Mouse (Mus musculus): Measurements from ENCODE around the gene Itsn1. TPM values are rescaled to one million over a fixed set of nuclear protein-coding genes. Genes with fewer than 3 reads are reported as not detected.

The Itsn1 gene
- polyA plus RNA-seq, 1 experiment: 57.0 TPM

GRCm38 (mm10) chr16:91829121-91829520 lies 100.0 kb downstream of the Itsn1 start:
- H3K4me3 ChIP-seq (ENCODE audit: insufficient read depth, low read depth, low read length): no peak overlapping the region
- peaks cover 19% of the 10 kb centered on the region for H3K4me1 ChIP-seq (ENCODE audit: control insufficient read depth, insufficient read depth, insufficient read length, low read length)
- H3K27ac ChIP-seq (replicated peaks; ENCODE audit: low read depth, low read length): peak overlapping the region; percentile 70

DNA sequence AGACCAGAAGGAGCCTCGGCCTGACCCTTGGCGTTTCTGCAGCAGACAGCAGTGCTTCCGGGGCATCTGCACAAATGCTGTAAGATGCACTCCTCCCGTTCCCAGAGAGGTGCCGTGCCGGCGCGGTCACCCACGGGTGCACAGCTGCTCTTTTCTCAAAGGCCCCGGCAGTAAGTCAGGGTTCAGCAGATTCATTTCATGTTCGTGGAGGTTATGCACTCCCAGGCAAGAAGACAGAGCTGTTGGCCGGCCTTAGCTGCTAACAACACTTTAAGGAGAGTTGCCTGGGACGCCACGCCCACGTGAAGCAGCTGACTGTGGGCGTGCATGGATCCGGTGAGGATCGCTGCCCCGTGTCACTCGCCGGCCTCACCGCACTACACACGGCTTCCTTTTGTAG lies 101.2 kb downstream of the Itsn1 start:
- Histone ChIP-seq H3K4me3 (ENCODE audit: insufficient read depth, low read depth, low read length) (no peak overlapping the region), H3K4me1 (ENCODE audit: control insufficient read depth, insufficient read depth, insufficient read length, low read length) (peaks cover 23% of the 10 kb centered on the region), H3K27ac (replicated peaks; ENCODE audit: low read depth, low read length) (peak overlapping the region; percentile 70; the same call in 1 of the 2 replicates)

DNA sequence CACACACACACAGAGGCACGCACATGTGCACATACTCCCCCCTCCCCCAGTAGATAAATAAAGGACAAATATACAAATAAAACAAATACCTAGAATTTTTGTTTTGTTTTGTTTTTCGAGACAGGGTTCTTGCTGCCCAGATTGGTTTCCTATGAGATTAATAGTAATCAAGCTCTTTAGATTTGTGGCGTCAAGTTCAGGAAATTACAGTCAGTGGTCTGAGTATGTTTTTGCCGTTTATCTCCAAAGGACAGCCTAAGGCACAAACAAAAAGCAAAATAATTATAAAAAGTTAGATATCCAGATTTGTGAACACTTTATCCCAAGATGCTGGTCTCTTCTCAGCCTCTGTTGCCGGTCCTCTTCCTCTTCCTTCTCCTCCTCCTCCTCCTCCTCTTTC lies 104.0 kb downstream of the Itsn1 start:
- peak overlapping the region; percentile 60 for H3K27ac ChIP-seq (replicated peaks; ENCODE audit: low read depth, low read length)
- peaks cover 10% of the 10 kb centered on the region for H3K4me1 ChIP-seq (ENCODE audit: control insufficient read depth, insufficient read depth, insufficient read length, low read length)
- no peak overlapping the region for H3K4me3 ChIP-seq (ENCODE audit: insufficient read depth, low read depth, low read length)

- H3K4me1 ChIP-seq (ENCODE audit: control insufficient read depth, insufficient read depth, insufficient read length, low read length): peaks cover 7% of the 10 kb centered on the region
- H3K27ac ChIP-seq (replicated peaks; ENCODE audit: low read depth, low read length): peak overlapping the region; percentile 81
These were observed 104.5 kb downstream of the Itsn1 start for GRCm38 (mm10) chr16:91833558-91833957.

DNA sequence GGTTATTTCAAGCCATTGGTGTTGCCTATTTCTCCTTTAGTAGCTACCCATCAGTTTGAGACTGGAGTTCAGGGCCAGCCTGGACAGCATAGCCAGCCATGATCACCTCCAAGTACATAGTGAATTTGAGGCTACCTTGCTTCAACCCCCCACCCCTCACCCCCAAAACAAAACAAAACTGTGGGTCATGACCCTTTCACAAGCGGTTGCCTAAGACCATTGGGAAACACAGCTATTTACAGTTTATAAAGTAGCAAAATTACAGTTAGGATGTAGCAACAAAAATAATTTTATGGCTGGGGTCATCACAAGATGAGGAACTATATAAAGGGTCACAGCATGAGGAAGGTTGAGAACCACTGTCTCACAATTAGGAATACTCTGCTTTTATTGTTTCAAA lies 104.9 kb downstream of the Itsn1 start:
- Histone ChIP-seq H3K4me1 (ENCODE audit: control insufficient read depth, insufficient read depth, insufficient read length, low read length) (peaks cover 7% of the 10 kb centered on the region), H3K27ac (replicated peaks; ENCODE audit: low read depth, low read length) (peak overlapping the region; percentile 81), H3K4me3 (ENCODE audit: insufficient read depth, low read depth, low read length) (no peak overlapping the region)

More at GRCm38 (mm10) chr16:91833558-91833957, 104.5 kb downstream of the Itsn1 start:
- no peak overlapping the region for H3K4me3 ChIP-seq (ENCODE audit: insufficient read depth, low read depth, low read length)

DNA sequence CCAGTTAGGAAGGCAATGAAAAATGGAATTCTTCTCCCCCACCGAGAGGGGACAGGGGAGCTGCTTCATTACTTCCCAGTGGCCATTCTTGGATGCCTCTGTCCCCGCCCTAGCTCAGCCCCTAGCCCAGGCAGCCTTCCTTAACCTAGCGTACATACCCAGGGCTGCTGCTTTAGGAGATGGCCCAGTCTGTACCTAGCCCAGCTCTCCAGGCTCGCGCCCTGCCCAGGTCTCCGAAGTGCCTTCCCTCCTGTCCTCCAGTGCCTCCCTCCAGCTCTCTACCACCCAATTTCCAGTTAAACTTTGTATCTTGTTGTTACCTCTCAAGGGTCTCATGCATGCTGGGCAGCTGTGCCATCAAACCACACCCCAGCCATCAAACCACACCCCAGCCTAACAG lies 106.7 kb downstream of the Itsn1 start:
- Histone ChIP-seq H3K4me1 (ENCODE audit: control insufficient read depth, insufficient read depth, insufficient read length, low read length) (peaks cover 14% of the 10 kb centered on the region), H3K4me3 (ENCODE audit: insufficient read depth, low read depth, low read length) (no peak overlapping the region), H3K27ac (replicated peaks; ENCODE audit: low read depth, low read length) (no peak overlapping the region; the same call in 1 of the 2 replicates)

GRCm38 (mm10) chr16:91836592-91837557 lies 107.8 kb downstream of the Itsn1 start:
- peak overlapping the region; percentile 24 for H3K27ac ChIP-seq (replicated peaks; ENCODE audit: low read depth, low read length)
- no peak overlapping the region for H3K4me3 ChIP-seq (ENCODE audit: insufficient read depth, low read depth, low read length)
- peaks cover 14% of the 10 kb centered on the region for H3K4me1 ChIP-seq (ENCODE audit: control insufficient read depth, insufficient read depth, insufficient read length, low read length)

- Histone ChIP-seq H3K27ac (replicated peaks; ENCODE audit: low read depth, low read length) (no peak overlapping the region), H3K4me3 (ENCODE audit: insufficient read depth, low read depth, low read length) (no peak overlapping the region), H3K4me1 (ENCODE audit: control insufficient read depth, insufficient read depth, insufficient read length, low read length) (peaks cover 14% of the 10 kb centered on the region)
These were observed 108.5 kb downstream of the Itsn1 start for GRCm38 (mm10) chr16:91837558-91838041.

DNA sequence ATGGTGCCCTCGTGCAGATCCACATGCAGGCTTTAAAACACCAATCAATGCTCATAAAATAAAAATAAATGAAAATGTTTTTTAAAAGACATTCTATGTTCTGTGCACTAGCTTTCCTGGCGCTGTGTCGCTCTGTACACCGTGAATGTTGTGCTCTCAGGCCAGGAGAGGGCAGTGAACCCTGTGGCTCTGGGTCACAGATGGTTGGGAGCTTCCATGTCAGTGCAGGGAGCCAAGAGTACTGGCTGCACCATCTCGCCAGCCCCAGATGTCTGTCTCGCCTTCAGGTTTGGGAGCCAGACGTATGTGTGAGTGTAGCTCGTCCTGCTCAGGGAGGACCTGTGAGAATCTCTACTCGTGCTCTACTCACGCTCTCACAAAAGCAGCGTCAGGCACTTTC lies 109.7 kb downstream of the Itsn1 start:
- peaks cover 14% of the 10 kb centered on the region for H3K4me1 ChIP-seq (ENCODE audit: control insufficient read depth, insufficient read depth, insufficient read length, low read length)
- no peak overlapping the region for H3K4me3 ChIP-seq (ENCODE audit: insufficient read depth, low read depth, low read length)
- no peak overlapping the region for H3K27ac ChIP-seq (replicated peaks; ENCODE audit: low read depth, low read length)

- Histone ChIP-seq H3K27ac (replicated peaks; ENCODE audit: low read depth, low read length) (peak overlapping the region; percentile 45), H3K4me1 (ENCODE audit: control insufficient read depth, insufficient read depth, insufficient read length, low read length) (peaks cover 12% of the 10 kb centered on the region), H3K4me3 (ENCODE audit: insufficient read depth, low read depth, low read length) (no peak overlapping the region)
These were observed 110.4 kb downstream of the Itsn1 start for GRCm38 (mm10) chr16:91839462-91839861.

DNA sequence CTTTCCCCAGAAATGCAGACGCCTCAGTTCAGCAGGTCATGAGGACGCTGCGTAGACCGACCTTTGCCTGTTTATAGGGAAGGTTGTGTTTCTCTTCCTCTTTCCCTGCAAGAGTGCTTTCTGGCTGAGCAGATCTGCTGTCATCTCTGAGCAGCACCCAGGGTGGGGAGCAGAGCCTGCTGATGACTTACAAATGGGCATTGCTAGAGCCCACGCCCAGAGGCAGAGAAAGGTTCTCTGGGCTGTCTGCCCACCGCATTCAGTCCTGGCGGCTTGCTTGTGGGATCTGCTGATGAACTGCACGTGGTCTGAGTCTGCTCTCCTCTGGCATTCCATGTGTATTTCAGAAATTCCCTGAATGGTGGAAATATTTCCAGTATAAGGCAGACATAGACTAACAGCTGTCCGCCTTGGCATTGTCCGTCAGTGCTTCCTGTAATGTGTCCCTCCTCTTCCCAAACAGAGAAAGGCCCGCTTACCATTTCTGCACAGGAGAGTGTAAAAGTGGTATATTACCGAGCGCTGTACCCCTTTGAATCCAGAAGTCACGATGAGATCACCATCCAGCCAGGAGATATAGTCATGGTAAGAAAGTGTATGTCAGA lies 112.0 kb downstream of the Itsn1 start:
- peak overlapping the region; percentile 74 for H3K27ac ChIP-seq (replicated peaks; ENCODE audit: low read depth, low read length)
- no peak overlapping the region for H3K4me3 ChIP-seq (ENCODE audit: insufficient read depth, low read depth, low read length)
- H3K4me1 ChIP-seq (ENCODE audit: control insufficient read depth, insufficient read depth, insufficient read length, low read length): peaks cover 9% of the 10 kb centered on the region

- Histone ChIP-seq H3K27ac (replicated peaks; ENCODE audit: low read depth, low read length) (peak overlapping the region; percentile 75), H3K4me1 (ENCODE audit: control insufficient read depth, insufficient read depth, insufficient read length, low read length) (peaks cover 29% of the 10 kb centered on the region), H3K4me3 (ENCODE audit: insufficient read depth, low read depth, low read length) (no peak overlapping the region)
These were observed 117.1 kb downstream of the Itsn1 start for GRCm38 (mm10) chr16:91846089-91846741.

DNA sequence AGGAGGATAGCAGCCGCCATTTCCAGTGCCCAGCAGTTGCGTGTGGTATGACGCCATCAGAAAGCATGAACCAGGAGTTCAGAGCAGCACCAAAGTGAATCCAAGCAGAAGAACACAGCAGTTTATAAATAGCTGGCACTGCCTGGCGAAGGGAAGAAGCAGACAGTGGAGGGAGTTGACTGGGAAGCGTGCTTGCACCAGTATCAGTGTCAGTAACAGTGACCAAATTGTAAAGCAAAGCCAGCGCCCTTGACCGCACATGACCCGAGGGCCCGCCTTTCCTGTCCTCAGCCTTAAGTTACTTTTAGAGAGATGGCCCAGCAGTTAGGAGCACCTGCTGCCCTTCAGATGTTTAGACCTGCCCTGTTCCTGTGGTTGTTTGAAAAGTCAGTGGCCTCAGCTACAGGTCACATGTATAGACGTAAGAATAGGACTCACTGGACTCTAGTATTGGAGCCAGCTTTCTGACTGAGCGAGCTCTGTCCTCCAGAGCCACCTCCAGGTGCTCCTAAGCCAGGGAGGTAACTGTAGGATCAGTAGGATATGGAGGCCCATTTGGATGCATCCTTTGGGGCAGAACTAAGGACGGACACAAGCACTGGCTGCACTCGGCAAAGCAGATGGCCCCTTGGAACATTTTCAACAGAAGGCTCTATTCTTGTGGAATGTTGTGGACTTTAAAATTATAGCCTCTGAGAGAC lies 118.6 kb downstream of the Itsn1 start:
- peak overlapping the region; percentile 75 for H3K27ac ChIP-seq (replicated peaks; ENCODE audit: low read depth, low read length)
- peaks cover 29% of the 10 kb centered on the region for H3K4me1 ChIP-seq (ENCODE audit: control insufficient read depth, insufficient read depth, insufficient read length, low read length)
- no peak overlapping the region for H3K4me3 ChIP-seq (ENCODE audit: insufficient read depth, low read depth, low read length)

DNA sequence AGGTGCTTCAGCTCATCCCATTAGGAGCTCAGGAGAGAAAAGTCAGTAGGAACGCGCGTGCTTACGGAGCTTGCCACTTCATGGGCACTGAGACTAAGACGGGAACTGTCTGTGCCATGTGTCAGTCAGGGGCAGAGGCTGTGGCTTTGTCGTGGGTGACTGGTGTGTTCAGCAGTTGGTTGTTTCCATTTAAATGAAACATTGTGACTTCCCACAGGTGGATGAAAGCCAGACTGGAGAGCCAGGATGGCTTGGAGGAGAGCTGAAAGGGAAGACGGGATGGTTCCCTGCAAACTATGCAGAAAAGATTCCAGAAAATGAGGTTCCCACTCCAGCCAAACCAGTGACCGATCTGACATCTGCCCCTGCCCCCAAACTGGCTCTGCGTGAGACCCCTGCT lies 119.4 kb downstream of the Itsn1 start:
- H3K27ac ChIP-seq (replicated peaks; ENCODE audit: low read depth, low read length): peak overlapping the region; percentile 81
- H3K4me1 ChIP-seq (ENCODE audit: control insufficient read depth, insufficient read depth, insufficient read length, low read length): peaks cover 29% of the 10 kb centered on the region
- H3K4me3 ChIP-seq (ENCODE audit: insufficient read depth, low read depth, low read length): no peak overlapping the region
